Mouse (Mus musculus) adrenal gland, postnatal 10 days (tissue): ENCODE results near the gene Tsr3. TPM values are rescaled to one million over a fixed set of nuclear protein-coding genes. Genes with fewer than 3 reads are reported as not detected.
A peak's percentile ranks its signal among the peaks of the same experiment; 100 is the strongest.
"Not testable (repeated sequence)": the region's sequence is repeated elsewhere in the genome, so short reads cannot be mapped to it uniquely, and the experiment has no call there.

Source experiments
- DNase-seq: peaks from one replicate; pipeline ENCODE4 v3.0.0; 2021; ENCODE audit warnings: mixed read lengths
- long read RNA-seq, 2 experiments: library from polyadenylated mRNA; stranded (forward); transcript quantifications; one replicate each; pipeline ENCODE4 v2.0.0; 2021
- total RNA-seq, 2 experiments: library from RNA; stranded (reverse); gene quantifications; 2 replicates each; pipeline ENCODE4 v1.2.3; 2021

The Tsr3 gene
- total RNA-seq = 10 to 100 TPM; 22.1 to 22.6 TPM
- long read RNA-seq, experiment 1, transcript Tsr3-201 (6 exons, 1,192 nt) = major isoform, 46 of 63 reads
- long read RNA-seq, experiment 1, partial matches to known transcripts = 6 of 63 reads
- long read RNA-seq, experiment 1, other reads (novel, unspliced or antisense) = 11 of 63 reads
- long read RNA-seq, experiment 2, transcript Tsr3-201 (6 exons, 1,192 nt) = major isoform, 33 of 47 reads
- long read RNA-seq, experiment 2, partial matches to known transcripts = 2 of 47 reads
- long read RNA-seq, experiment 2, other reads (novel, unspliced or antisense) = 12 of 47 reads

- peak; percentile 88 for DNase-seq
Observed at GRCm38 (mm10) chr17:25239695-25240636, at the start of gene Tsr3, which contains the start of gene Gnptg. TSS of gene Tsr3 (plus strand) at chr17:25240170. TSS of gene Gnptg (minus strand) at chr17:25240124.

- no peak for DNase-seq
Observed at GRCm38 (mm10) chr17:25202401-25202800, 37.6 kb upstream of the Tsr3 start.

- DNase-seq = no peak
Observed at GRCm38 (mm10) chr17:25210006-25210405, 30.0 kb upstream of the Tsr3 start.

GRCm38 (mm10) chr17:25210680-25211466 lies 29.1 kb upstream of the Tsr3 start:
- peak; percentile 15 for DNase-seq

GRCm38 (mm10) chr17:25211705-25212104 lies 28.3 kb upstream of the Tsr3 start:
- DNase-seq = no peak

GRCm38 (mm10) chr17:25215431-25215830 lies 24.5 kb upstream of the Tsr3 start:
- DNase-seq = no peak

- no peak for DNase-seq
Observed at GRCm38 (mm10) chr17:25218967-25219366, 21.0 kb upstream of the Tsr3 start.

GRCm38 (mm10) chr17:25219492-25220295 lies 20.3 kb upstream of the Tsr3 start:
- no peak for DNase-seq

GRCm38 (mm10) chr17:25220746-25221145 lies 19.2 kb upstream of the Tsr3 start:
- no peak for DNase-seq

- DNase-seq = peak; percentile 79
Observed at GRCm38 (mm10) chr17:25221821-25222503, 18.0 kb upstream of the Tsr3 start.

- peak; percentile 15 for DNase-seq
Observed at GRCm38 (mm10) chr17:25222504-25222940, 17.4 kb upstream of the Tsr3 start.

- DNase-seq = no peak
Observed at GRCm38 (mm10) chr17:25222951-25223601, 16.9 kb upstream of the Tsr3 start.

GRCm38 (mm10) chr17:25224586-25225222 lies 15.3 kb upstream of the Tsr3 start:
- no peak for DNase-seq

- no peak for DNase-seq
Observed at GRCm38 (mm10) chr17:25225659-25226058, 14.3 kb upstream of the Tsr3 start.

GRCm38 (mm10) chr17:25227991-25228390 lies 12.0 kb upstream of the Tsr3 start:
- no peak for DNase-seq

- DNase-seq = not testable (repeated sequence)
Observed at GRCm38 (mm10) chr17:25230014-25230655, 9.8 kb upstream of the Tsr3 start.

- DNase-seq = no peak
Observed at GRCm38 (mm10) chr17:25230700-25231099, 9.3 kb upstream of the Tsr3 start.

GRCm38 (mm10) chr17:25231621-25232020 lies 8.3 kb upstream of the Tsr3 start:
- not testable (repeated sequence) for DNase-seq

GRCm38 (mm10) chr17:25235635-25236034 lies 4.3 kb upstream of the Tsr3 start:
- DNase-seq = no peak
